Mouse (Mus musculus) liver, embryonic 11.5 days (tissue): ENCODE results near the gene Nkx6-1. TPM values are rescaled to one million over a fixed set of nuclear protein-coding genes. Genes with fewer than 3 reads are reported as not detected.
A peak's percentile ranks its signal among the peaks of the same experiment; 100 is the strongest.

Experiments
- ATAC-seq: fragments of 200-750 bp; cut with Nextera tagmentation; replicated peaks from 2 replicates; pipeline ENCODE4 v1.8.0; 2017; ENCODE audit warnings: moderate number of reproducible peaks, mild to moderate bottlenecking, moderate TSS enrichment, moderate library complexity; ENCODE audit not compliant: low FRiP score
- DNase-seq: peaks from one replicate; pipeline ENCODE4 v3.0.0-alpha.2; 2017; ENCODE audit warnings: low spot score
- H3K27ac ChIP-seq: fragments of 300-500 bp; sonication (generic); 2 replicates; pipeline ENCODE4 v1.5.1; 2014; ENCODE audit warnings: mild to moderate bottlenecking, low read depth, low read length, control low read depth
- H3K27me3 ChIP-seq: fragments of 300-500 bp; sonication (generic); replicated peaks from 2 replicates; pipeline ENCODE4 v1.6.1; 2014; ENCODE audit warnings: low read length, mixed read lengths; ENCODE audit not compliant: control insufficient read depth, insufficient read depth
- H3K36me3 ChIP-seq: fragments of 300-500 bp; sonication (generic); 2 replicates; pipeline ENCODE4 v1.6.1; 2014; ENCODE audit warnings: mild to moderate bottlenecking, low read length, moderate library complexity, mixed read lengths; ENCODE audit not compliant: control insufficient read depth, insufficient read depth
- H3K4me1 ChIP-seq: fragments of 300-500 bp; sonication (generic); replicated peaks from 2 replicates; pipeline ENCODE4 v1.6.1; 2014; ENCODE audit warnings: low read length, mixed read lengths; ENCODE audit not compliant: control insufficient read depth, insufficient read depth
- H3K4me2 ChIP-seq: fragments of 300-500 bp; sonication (generic); 2 replicates; pipeline ENCODE4 v1.6.1; 2014; ENCODE audit warnings: mild to moderate bottlenecking, control low read depth, moderate library complexity
- H3K4me3 ChIP-seq: fragments of 300-500 bp; sonication (generic); 2 replicates; pipeline ENCODE4 v1.5.1; 2014; ENCODE audit warnings: low read depth, low read length, control low read depth
- H3K9ac ChIP-seq: fragments of 300-500 bp; sonication (generic); 2 replicates; pipeline ENCODE4 v1.6.1; 2014; ENCODE audit warnings: low read depth, low read length, control low read depth
- H3K9me3 ChIP-seq: fragments of 300-500 bp; sonication (generic); 2 replicates; pipeline ENCODE4 v1.6.1; 2016; ENCODE audit warnings: low read length, inconsistent platforms, mixed read lengths; ENCODE audit not compliant: control insufficient read depth
- WGBS: fragments of 180-500 bp; shearing (Covaris S2); extraction: QIAGEN DNeasy Blood & Tissue Kit; methylation state at CpG from one replicate; pipeline ENCODE4 v1.1.7; 2014; 5-methylcytosine and 5-hydroxymethylcytosine counted together
- polyA plus RNA-seq: library from polyadenylated mRNA; unstranded; fragments of >200 nt; fragmentation: Nextera tagmentation; extraction: Ambion mirVana; gene quantifications from 2 replicates; pipeline ENCODE4 v1.2.1, GENCODE M21; 2014

Gene Nkx6-1
- polyA plus RNA-seq, 1 experiment from 2014 or later = 0.37 TPM

DNA sequence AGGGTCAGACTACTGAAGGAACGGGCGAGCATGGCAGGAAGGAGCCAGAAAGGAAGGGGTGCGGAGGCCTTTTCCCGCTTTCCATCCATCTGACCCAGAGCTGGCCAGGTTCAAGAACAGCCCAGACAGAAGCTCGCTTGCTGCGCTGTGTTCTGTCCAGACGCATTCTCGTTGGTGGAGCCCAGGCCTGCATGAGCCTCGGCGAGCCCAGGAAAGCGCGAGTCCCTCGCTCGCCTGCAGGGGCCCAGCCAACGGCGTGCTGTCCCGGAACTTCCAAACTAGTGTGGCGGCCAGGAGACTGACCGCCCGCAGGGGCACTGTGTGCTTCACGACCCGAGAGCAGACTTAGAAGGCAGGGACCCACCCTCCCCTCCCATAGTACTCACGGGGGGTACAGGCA lies 1.6 kb downstream of the Nkx6-1 start:
- Histone ChIP-seq H3K4me3 (peak overlapping the region; percentile 45), H3K27ac (no peak overlapping the region), H3K36me3 (no peaks in the 10 kb centered on the region), H3K4me2 (peak overlapping the region; percentile 78), H3K27me3 (peaks cover 99% of the 10 kb centered on the region), H3K9me3 (no peaks in the 10 kb centered on the region), H3K4me1 (peaks cover 7% of the 10 kb centered on the region), H3K9ac (no peak overlapping the region)
- ATAC-seq = no peak
- WGBS = under 1% methylated on average over 23 of the region's 23 CpGs
- DNase-seq = peak; percentile 65

DNA sequence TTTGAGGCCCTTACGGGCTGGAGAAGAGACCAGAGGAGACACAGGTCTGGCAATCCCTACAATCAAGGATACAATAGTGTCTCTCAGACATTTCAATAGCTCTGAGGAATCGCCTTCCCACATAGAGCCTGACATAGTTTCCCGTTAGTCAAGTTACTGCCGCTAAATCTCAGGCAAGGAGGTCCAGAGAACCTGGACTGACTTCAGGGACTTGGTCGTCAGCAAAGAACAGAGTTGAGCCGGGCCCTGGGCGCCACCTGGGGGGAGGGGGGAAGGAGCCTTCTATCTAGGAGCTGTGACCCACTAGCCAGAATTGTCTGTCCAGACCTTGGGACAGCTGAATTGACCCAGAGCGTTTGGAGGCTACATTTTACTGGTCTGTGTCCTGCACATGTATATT lies 2.3 kb downstream of the Nkx6-1 start:
- WGBS = 3% methylated on average over 8 of the region's 8 CpGs
- H3K27me3 ChIP-seq = peaks cover 97% of the 10 kb centered on the region
- no peaks in the 10 kb centered on the region for H3K9me3 ChIP-seq
- H3K27ac ChIP-seq = no peak overlapping the region
- peaks cover 7% of the 10 kb centered on the region for H3K4me1 ChIP-seq
- no peak overlapping the region for H3K4me2 ChIP-seq
- no peak overlapping the region for H3K9ac ChIP-seq
- no peak for DNase-seq
- ATAC-seq = no peak
- no peak overlapping the region for H3K4me3 ChIP-seq
- no peaks in the 10 kb centered on the region for H3K36me3 ChIP-seq

DNA sequence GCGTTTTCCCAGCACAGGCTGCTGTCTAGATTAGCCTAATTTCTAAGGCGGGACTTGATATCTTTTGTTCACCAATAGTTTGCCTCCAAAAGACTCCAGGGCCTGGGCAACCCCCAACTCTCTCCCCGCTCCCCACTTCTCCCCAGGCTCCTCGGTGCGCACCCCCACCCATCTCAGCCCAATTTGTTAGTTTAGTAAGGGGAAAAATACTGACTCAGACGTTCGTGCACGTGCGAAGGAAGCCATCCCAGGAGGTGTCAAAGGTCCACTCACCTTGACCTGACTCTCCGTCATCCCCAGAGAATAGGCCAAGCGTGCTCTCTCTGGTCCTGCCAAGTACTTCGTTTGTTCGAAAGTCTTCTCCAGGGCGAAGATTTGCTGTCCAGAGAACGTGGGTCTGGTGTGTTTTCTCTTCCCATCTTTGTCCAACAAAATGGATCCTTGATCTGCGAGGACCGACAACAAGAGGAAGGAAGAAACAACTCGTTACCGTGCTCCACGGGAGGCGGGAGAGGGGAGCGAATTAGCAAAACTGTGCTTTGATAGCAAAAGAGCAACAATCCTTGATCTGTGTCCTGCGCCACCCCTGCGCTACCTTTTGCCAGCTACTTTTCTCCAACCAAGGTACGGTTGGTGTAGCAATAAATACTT lies 3.1 kb downstream of the Nkx6-1 start:
- ATAC-seq (no peak), DNase-seq (no peak)
- no peak overlapping the region for H3K4me2 ChIP-seq
- no peaks in the 10 kb centered on the region for H3K36me3 ChIP-seq
- 5% methylated on average over 25 of the region's 25 CpGs for WGBS
- H3K9me3 ChIP-seq = no peaks in the 10 kb centered on the region
- no peak overlapping the region for H3K9ac ChIP-seq
- peaks cover 7% of the 10 kb centered on the region for H3K4me1 ChIP-seq
- H3K4me3 ChIP-seq = no peak overlapping the region
- H3K27ac ChIP-seq = no peak overlapping the region
- peaks cover 97% of the 10 kb centered on the region for H3K27me3 ChIP-seq

DNA sequence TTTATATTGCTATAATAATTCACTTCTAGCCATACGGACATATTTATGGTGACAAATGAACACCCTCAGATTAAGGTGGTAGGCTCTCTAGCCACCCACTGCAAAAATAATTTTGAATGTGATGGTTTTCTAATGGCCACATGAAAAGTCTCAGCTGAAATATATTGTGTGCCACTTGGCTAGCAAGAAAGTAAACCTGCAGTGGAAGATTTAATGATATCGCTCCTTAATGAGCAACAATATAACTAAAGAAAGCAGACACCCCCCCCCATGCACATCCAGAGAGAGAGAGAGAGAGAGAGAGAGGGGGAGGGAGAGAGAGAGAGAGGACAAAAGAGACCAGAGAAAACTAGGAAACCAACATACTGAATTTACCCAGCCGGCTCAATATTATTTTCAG lies 4.1 kb downstream of the Nkx6-1 start:
- 5% methylated on average over 3 of the region's 3 CpGs for WGBS
- H3K4me3 ChIP-seq = no peak overlapping the region
- H3K27ac ChIP-seq = no peak overlapping the region
- H3K36me3 ChIP-seq = no peaks in the 10 kb centered on the region
- ATAC-seq (no peak), DNase-seq (no peak)
- no peaks in the 10 kb centered on the region for H3K9me3 ChIP-seq
- no peak overlapping the region for H3K4me2 ChIP-seq
- peaks cover 7% of the 10 kb centered on the region for H3K4me1 ChIP-seq
- peaks cover 97% of the 10 kb centered on the region for H3K27me3 ChIP-seq
- H3K9ac ChIP-seq = no peak overlapping the region

DNA sequence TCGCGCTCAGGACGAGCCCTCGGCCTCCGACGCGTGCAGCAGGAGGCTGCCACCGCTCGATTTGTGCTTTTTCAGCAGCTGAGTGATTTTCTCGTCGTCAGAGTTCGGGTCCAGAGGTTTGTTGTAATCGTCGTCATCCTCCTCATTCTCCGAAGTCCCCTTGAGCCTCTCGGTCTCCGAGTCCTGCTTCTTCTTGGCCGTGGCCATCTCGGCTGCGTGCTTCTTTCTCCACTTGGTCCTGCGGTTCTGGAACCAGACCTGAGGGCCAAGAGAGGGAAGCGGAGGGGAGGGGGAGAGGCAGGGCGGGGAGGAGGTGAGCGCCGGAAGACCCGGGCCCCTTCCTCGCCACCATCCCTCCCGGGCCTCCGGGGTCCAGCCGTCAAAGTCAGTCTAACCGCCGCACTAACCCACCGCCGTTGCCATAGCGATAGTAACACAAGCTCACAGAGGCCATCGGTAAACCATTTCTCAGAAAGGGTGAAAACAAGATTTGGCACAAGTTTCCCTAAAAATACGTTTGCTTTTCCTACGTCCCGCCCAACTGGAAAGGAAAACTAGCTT lies 5.3 kb downstream of the Nkx6-1 start:
- H3K4me2 ChIP-seq = peak overlapping the region; percentile 27
- no peaks in the 10 kb centered on the region for H3K9me3 ChIP-seq
- no peak overlapping the region for H3K4me3 ChIP-seq
- H3K36me3 ChIP-seq = no peaks in the 10 kb centered on the region
- H3K9ac ChIP-seq = no peak overlapping the region
- H3K4me1 ChIP-seq = peaks cover 6% of the 10 kb centered on the region
- under 1% methylated on average over 39 of the region's 39 CpGs for WGBS
- H3K27me3 ChIP-seq = peaks cover 96% of the 10 kb centered on the region
- ATAC-seq (no peak), DNase-seq (peak; percentile 63)
- no peak overlapping the region for H3K27ac ChIP-seq

DNA sequence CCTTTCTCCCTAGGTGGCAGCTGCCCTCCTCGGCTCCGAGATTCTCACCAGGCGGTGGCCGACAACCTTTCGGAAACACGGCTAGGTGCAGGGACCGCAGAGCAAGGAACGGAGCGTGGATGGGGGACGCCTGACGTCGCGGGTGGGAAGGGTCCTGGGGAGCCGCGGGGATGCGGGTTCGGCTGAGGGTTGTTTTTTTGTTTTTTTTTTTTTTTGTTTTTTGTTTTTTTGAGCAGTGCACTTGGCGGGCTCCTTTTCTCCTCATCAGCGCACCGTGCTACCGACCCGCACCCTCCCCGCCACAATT lies 5.9 kb downstream of the Nkx6-1 start:
- no peaks in the 10 kb centered on the region for H3K36me3 ChIP-seq
- peaks cover 96% of the 10 kb centered on the region for H3K27me3 ChIP-seq
- ATAC-seq (no peak), DNase-seq (peak; percentile 51)
- H3K9ac ChIP-seq = no peak overlapping the region
- H3K4me3 ChIP-seq = no peak overlapping the region
- H3K4me1 ChIP-seq = peaks cover 2% of the 10 kb centered on the region; the same call in 1 of the 2 replicates
- H3K27ac ChIP-seq = no peak overlapping the region
- H3K4me2 ChIP-seq = no peak overlapping the region; the same call in 1 of the 2 replicates
- WGBS = 2% methylated on average over 23 of the region's 23 CpGs
- no peaks in the 10 kb centered on the region for H3K9me3 ChIP-seq

DNA sequence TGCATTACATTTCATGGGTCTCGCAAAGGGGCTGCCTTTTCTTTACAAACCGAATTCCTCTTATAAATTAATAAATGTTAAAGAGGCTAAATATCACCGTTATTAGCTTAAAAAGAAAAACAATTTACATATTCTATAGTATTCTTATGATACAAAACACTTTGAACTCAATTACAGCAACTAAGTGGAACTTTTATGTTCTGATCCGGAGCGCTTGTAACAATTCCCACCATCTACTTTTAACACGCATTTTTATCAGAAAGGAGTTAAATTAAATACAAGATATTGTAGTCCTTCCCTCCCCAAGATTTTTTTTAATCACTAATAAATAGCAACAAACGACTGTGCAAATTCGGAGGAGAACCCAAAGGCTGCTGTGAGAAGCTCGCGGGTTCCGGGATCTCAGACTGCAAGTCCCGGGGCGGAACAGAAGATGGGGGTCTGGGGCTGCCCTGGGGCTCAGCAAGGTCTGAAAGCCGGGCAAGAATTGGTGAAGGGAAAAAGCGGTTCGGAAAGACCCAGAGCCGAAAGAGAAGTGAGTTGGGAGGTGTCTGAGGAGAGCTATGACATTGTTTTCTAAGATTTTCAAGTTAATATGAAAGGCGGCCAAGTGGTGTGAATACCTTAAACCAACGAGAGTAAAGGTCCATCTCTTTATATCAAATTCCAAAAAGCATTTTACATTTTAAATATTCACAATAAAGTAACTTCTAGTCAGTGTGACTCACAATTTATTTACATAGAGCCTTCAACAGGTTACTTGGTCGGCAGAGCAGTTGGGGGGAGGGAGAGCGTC lies 6.4 kb downstream of the Nkx6-1 start:
- WGBS = 3% methylated on average over 21 of the region's 21 CpGs
- Histone ChIP-seq H3K4me1 (no peaks in the 10 kb centered on the region), H3K36me3 (no peaks in the 10 kb centered on the region), H3K27me3 (peaks cover 96% of the 10 kb centered on the region), H3K4me2 (no peak overlapping the region), H3K27ac (no peak overlapping the region), H3K9ac (no peak overlapping the region), H3K9me3 (no peaks in the 10 kb centered on the region), H3K4me3 (no peak overlapping the region)
- DNase-seq (no peak), ATAC-seq (no peak)

DNA sequence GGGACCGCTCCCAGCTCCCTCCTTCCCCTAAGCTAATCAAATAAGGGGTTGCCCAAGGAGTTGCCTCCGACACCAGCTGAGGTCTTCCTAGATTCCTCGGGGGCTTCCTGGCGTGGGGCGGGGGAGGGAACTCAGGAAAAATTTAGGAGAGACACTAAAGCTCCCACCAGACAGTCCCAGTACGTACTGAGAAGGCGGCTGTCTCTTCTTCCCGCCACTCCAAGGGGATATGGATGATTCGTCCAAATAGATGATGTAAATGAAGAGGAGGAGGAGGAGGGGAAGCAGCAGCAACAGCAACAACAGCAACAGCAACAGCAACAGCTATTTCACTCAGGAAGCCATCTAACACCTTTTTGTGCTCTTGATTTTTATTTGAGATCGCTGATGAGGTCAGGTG lies 7.1 kb downstream of the Nkx6-1 start:
- H3K4me2 ChIP-seq = no peak overlapping the region
- H3K9me3 ChIP-seq = no peaks in the 10 kb centered on the region
- H3K27me3 ChIP-seq = peaks cover 93% of the 10 kb centered on the region
- ATAC-seq = no peak
- DNase-seq = no peak
- H3K4me3 ChIP-seq = no peak overlapping the region
- H3K4me1 ChIP-seq = no peaks in the 10 kb centered on the region
- H3K9ac ChIP-seq = no peak overlapping the region
- no peaks in the 10 kb centered on the region for H3K36me3 ChIP-seq
- no peak overlapping the region for H3K27ac ChIP-seq
- 6% methylated on average over 10 of the region's 10 CpGs for WGBS

DNA sequence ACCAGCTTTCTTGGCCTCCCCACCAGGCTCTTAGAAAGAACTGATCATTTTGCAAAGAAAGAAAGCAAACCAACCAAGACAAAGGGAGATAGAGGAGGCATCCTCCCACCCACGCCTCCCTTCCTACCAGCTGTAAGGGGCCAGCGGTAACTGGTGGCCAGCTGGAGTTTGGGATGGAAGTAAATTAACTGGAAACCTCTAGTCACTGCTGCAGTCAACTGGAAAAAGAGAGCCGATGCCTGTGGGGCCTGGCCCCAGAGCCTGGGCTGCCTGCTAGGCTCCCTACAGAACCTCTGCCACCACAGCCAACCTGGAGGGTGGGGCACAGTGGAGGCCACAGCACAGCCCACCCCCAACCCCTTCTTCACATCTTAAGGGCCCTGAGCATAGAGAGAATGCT lies 8.7 kb downstream of the Nkx6-1 start:
- Histone ChIP-seq H3K4me2 (no peak overlapping the region), H3K27me3 (peaks cover 80% of the 10 kb centered on the region), H3K36me3 (no peaks in the 10 kb centered on the region), H3K4me3 (no peak overlapping the region), H3K9me3 (no peaks in the 10 kb centered on the region), H3K4me1 (no peaks in the 10 kb centered on the region), H3K27ac (no peak overlapping the region), H3K9ac (no peak overlapping the region)
- no peak for DNase-seq
- ATAC-seq = no peak
- WGBS = 16% methylated on average over 3 of the region's 3 CpGs
